ENCODE assay signal across 21 mouse cellular contexts in the genomic region with DNA sequence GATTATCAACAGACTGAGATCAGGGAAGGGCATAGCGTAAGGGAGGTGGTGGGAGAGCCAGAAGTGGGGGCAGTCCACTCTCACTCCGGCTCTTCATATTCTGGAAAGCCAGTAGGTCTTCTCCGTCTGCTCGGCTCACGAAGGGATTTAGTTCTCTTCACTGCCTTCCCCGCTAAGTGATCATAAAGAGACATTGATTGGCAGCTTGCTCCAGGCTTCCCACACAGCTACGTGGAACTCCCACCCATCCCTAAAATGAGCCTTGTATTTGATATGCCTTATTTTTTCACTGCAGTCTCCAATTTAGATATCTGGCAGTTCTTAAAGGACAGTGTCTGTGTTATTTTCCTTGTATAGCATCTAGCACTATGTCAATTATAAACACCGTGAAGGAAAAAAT. TPM values are rescaled to one million over a fixed set of nuclear protein-coding genes. Genes with fewer than 3 reads are reported as not detected.
A peak's percentile ranks its signal among the peaks of the same experiment; 100 is the strongest.
DNase-seq lines count a peak whose midpoint lies in the region; ATAC-seq and TF ChIP-seq lines count a peak whose summit lies in the region.
"Had no signal": no experiment of that assay in that cellular context is flagged by ENCODE, and none has a peak within 500 bp of the region (broad histone marks: within the 10 kb centered on the region; RNA-seq: fewer than 3 reads in every experiment).

No protein-coding gene starts in this region.

- 58% methylated on average over 8 of the region's 8 CpGs for WGBS in midbrain, embryonic 15.5 days
- WGBS in midbrain, embryonic 11.5 days, result 79% methylated on average over 8 of the region's 8 CpGs

- TF ChIP-seq CTCF in layer of hippocampus, adult 2 months (conservative IDR thresholded peaks at IDR 0.05), result no peak

- H3K27me3 ChIP-seq in midbrain, embryonic 15.5 days (replicated peaks), result no peaks in the 10 kb centered on the region
- no peaks in the 10 kb centered on the region for H3K27me3 ChIP-seq in midbrain, embryonic 11.5 days (ENCODE audit: control insufficient read depth, insufficient read depth, low read length)
- H3K27me3 ChIP-seq: midbrain, embryonic 12.5 days had no signal

- H3K36me3 ChIP-seq in midbrain, embryonic 15.5 days (replicated peaks), result no peaks in the 10 kb centered on the region
- H3K36me3 ChIP-seq in midbrain, embryonic 11.5 days (ENCODE audit: control insufficient read depth, insufficient read depth, low read length), result no peaks in the 10 kb centered on the region
- H3K36me3 ChIP-seq: midbrain, embryonic 12.5 days had no signal

- no peak for DNase-seq in frontal cortex, postnatal 36 days (ENCODE audit: low spot score in 2 of 2)
- DNase-seq in layer of hippocampus, adult 2 months (ENCODE audit: low spot score in 2 of 2), result peak in 1 of 2 experiments; percentile 48
- no peak for DNase-seq in layer of hippocampus, adult 11-12 months (ENCODE audit: low spot score)
- DNase-seq in midbrain, embryonic 11.5 days (ENCODE audit: low spot score, missing footprints), result no peak
- peak; percentile 40 for DNase-seq in telencephalon, adult 2 months (ENCODE audit: low read depth, low spot score)
- DNase-seq: spleen, adult 18-20 months; thymus, postnatal 14 days had no signal

- no peaks in the 10 kb centered on the region for H3K9me3 ChIP-seq in midbrain, embryonic 15.5 days
- H3K9me3 ChIP-seq in midbrain, embryonic 11.5 days (ENCODE audit: control insufficient read depth, low read length), result no peaks in the 10 kb centered on the region
- H3K9me3 ChIP-seq: midbrain, embryonic 12.5 days had no signal

- peaks cover 5% of the 10 kb centered on the region for H3K4me1 ChIP-seq in midbrain, embryonic 15.5 days
- H3K4me1 ChIP-seq in midbrain, embryonic 11.5 days (ENCODE audit: control insufficient read depth, insufficient read depth, low read length), result no peaks in the 10 kb centered on the region

- peak overlapping the region; percentile 86 for H3K27ac ChIP-seq in layer of hippocampus, adult 2 months
- H3K27ac ChIP-seq in midbrain, embryonic 15.5 days, result no peak overlapping the region
- H3K27ac ChIP-seq in midbrain, embryonic 11.5 days (ENCODE audit: low read depth, low read length), result no peak overlapping the region
- H3K27ac ChIP-seq: midbrain, embryonic 12.5 days had no signal

- peak; percentile 13; the same call in 1 of the 2 replicates for ATAC-seq in frontal cortex, adult (ENCODE audit: low TSS enrichment)
- peak; percentile 15; the same call in 1 of the 2 replicates for ATAC-seq in midbrain, embryonic 15.5 days (replicated peaks)
- no peak for ATAC-seq in midbrain, embryonic 11.5 days (ENCODE audit: low FRiP score)

- H3K4me2 ChIP-seq in midbrain, embryonic 15.5 days, result no peak overlapping the region
- H3K4me2 ChIP-seq in midbrain, embryonic 11.5 days, result no peak overlapping the region
- H3K4me2 ChIP-seq: midbrain, embryonic 12.5 days had no signal

- H3K4me3 ChIP-seq in layer of hippocampus, adult 2 months, result no peak overlapping the region
- H3K4me3 ChIP-seq in midbrain, embryonic 15.5 days, result no peak overlapping the region
- H3K4me3 ChIP-seq in midbrain, embryonic 11.5 days (ENCODE audit: low read depth, low read length), result no peak overlapping the region
- H3K4me3 ChIP-seq: midbrain, embryonic 12.5 days had no signal

- H3K9ac ChIP-seq in midbrain, embryonic 15.5 days, result no peak overlapping the region
- H3K9ac ChIP-seq in midbrain, embryonic 11.5 days (ENCODE audit: low read length), result no peak overlapping the region
- H3K9ac ChIP-seq: liver, embryonic 14.5 days; midbrain, embryonic 12.5 days had no signal

RNA-seq across cellular contexts. Expression of gene 1700020N01Rik, which starts 11.5 kb away (rescaled TPM):
- not detected for total RNA-seq in layer of hippocampus, adult 2 months (2021)
- not detected in 2 replicates for polyA plus RNA-seq in midbrain, embryonic 15.5 days (2015; fragmentation: Nextera tagmentation; extraction: Ambion mirVana)
- not detected in 2 replicates for polyA plus RNA-seq in midbrain, embryonic 11.5 days (2014; fragmentation: Nextera tagmentation; extraction: Ambion mirVana)
- total RNA-seq: adrenal gland, adult 2 months; hematopoietic stem cell, adult 5-6 weeks; layer of hippocampus, postnatal 36 days; left cerebral cortex, postnatal 4 days had no signal
- polyA plus RNA-seq: adrenal gland, adult 2 months; cerebellum, adult 2 months; embryonic facial prominence, embryonic 11.5 days; gonadal fat pad, adult 2 months; kidney, embryonic 14.5 days; large intestine, adult 2 months; liver, embryonic 14.5 days; midbrain, embryonic 12.5 days; stomach, embryonic 16.5 days had no signal
